Mouse (Mus musculus) ES-Bruce4 (cell line): Measurements from ENCODE around the gene Rgs10.

Experiments used
- CTCF ChIP-seq: IDR thresholded peaks from one replicate; pipeline ENCODE4 v1.8.1; 2011; ENCODE audit warnings: low read depth, low read length
- EP300 ChIP-seq: IDR thresholded peaks from 2 replicates; pipeline ENCODE4 v1.6.1; 2011; ENCODE audit warnings: low read depth, low read length; ENCODE audit not compliant: insufficient read depth
- POLR2A ChIP-seq: IDR thresholded peaks from one replicate; pipeline ENCODE4 v1.8.1; 2011; ENCODE audit warnings: low read length; ENCODE audit not compliant: insufficient read depth

- TF ChIP-seq POLR2A = no peak
- TF ChIP-seq CTCF = no peak
- TF ChIP-seq EP300 = no peak
Measured at GRCm38 (mm10) chr7:128414433-128414832, 4.1 kb downstream of the Rgs10 start.
